Comparison of ENCODE assay signal across 9 mouse cellular contexts in genomic region chr7:16147643-16148042, GRCm38 (mm10). TPM values are rescaled to one million over a fixed set of nuclear protein-coding genes. Genes with fewer than 3 reads are reported as not detected.
DNase-seq lines count a peak whose midpoint lies in the region; ATAC-seq and TF ChIP-seq lines count a peak whose summit lies in the region.
"Had no signal": no experiment of that assay in that cellular context is flagged by ENCODE, and none has a peak within 500 bp of the region (broad histone marks: within the 10 kb centered on the region; RNA-seq: fewer than 3 reads in every experiment).

No protein-coding gene starts in this region.

- no peaks in the 10 kb centered on the region for H3K36me3 ChIP-seq in kidney, adult 2 months (ENCODE audit: control insufficient read depth, insufficient read depth, low read length)
- H3K36me3 ChIP-seq in kidney, embryonic 16.5 days (ENCODE audit: insufficient read depth, low read length): no peaks in the 10 kb centered on the region
- H3K36me3 ChIP-seq: hindbrain, embryonic 15.5 days had no signal

- peak; percentile 43 for DNase-seq in kidney, adult 2 months
- peak; percentile 42 for DNase-seq in MN1 (ENCODE audit: low spot score)
- DNase-seq in c-Kit-positive CD71-positive TER-119-positive erythroid progenitor cells, embryonic 14.5 days (ENCODE audit: low spot score): peak; percentile 39
- peak; percentile 29 for DNase-seq in lung, postnatal 25 days (ENCODE audit: low spot score)
- DNase-seq in urinary bladder, postnatal 36 days (ENCODE audit: low spot score in 2 of 2): peak; percentile 30 to 38
- DNase-seq in left cerebral cortex, adult 11 months (ENCODE audit: low spot score): no peak

- no peak overlapping the region for H3K27ac ChIP-seq in kidney, adult 2 months (ENCODE audit: insufficient read depth, low read depth, low read length)
- H3K27ac ChIP-seq in kidney, embryonic 16.5 days (ENCODE audit: low read length): no peak overlapping the region
- H3K27ac ChIP-seq: hindbrain, embryonic 15.5 days had no signal

- no peak for ATAC-seq in kidney, embryonic 16.5 days (ENCODE audit: low FRiP score, low TSS enrichment)
- ATAC-seq in hematopoietic stem cell, adult 5-6 weeks (replicated peaks in 1 of 2; ENCODE audit: insufficient read depth in 1 of 2, low FRiP score in 2 of 2, low TSS enrichment in 1 of 2, low read depth in 1 of 2, poor library complexity in 2 of 2, severe bottlenecking in 2 of 2): peak; percentile 49 to 55

- no peak for TF ChIP-seq POLR2A in kidney, adult 2 months (IDR thresholded peaks at IDR 0.05; ENCODE audit: low read depth, low read length)

- no peak overlapping the region for H3K4me2 ChIP-seq in kidney, embryonic 16.5 days (replicated peaks; ENCODE audit: low read depth, low read length)
- H3K4me2 ChIP-seq: hindbrain, embryonic 15.5 days had no signal

- H3K27me3 ChIP-seq in kidney, adult 2 months (replicated peaks; ENCODE audit: control insufficient read depth, insufficient read depth, low read length): no peaks in the 10 kb centered on the region
- H3K27me3 ChIP-seq in kidney, embryonic 16.5 days (ENCODE audit: insufficient read depth, low read length): no peaks in the 10 kb centered on the region
- H3K27me3 ChIP-seq: hindbrain, embryonic 15.5 days had no signal

- no peaks in the 10 kb centered on the region for H3K9me3 ChIP-seq in kidney, embryonic 16.5 days (ENCODE audit: low read length)
- H3K9me3 ChIP-seq: hindbrain, embryonic 15.5 days had no signal

- H3K4me1 ChIP-seq in kidney, adult 2 months (ENCODE audit: control insufficient read depth, insufficient read depth, low read length): no peaks in the 10 kb centered on the region
- H3K4me1 ChIP-seq in kidney, embryonic 16.5 days (ENCODE audit: insufficient read depth, low read length): no peaks in the 10 kb centered on the region

- no peak overlapping the region for H3K9ac ChIP-seq in kidney, embryonic 16.5 days (replicated peaks; ENCODE audit: low read length)
- H3K9ac ChIP-seq: hindbrain, embryonic 15.5 days had no signal

- H3K4me3 ChIP-seq in kidney, adult 2 months (ENCODE audit: insufficient read depth, low read depth, low read length): no peak overlapping the region
- no peak overlapping the region for H3K4me3 ChIP-seq in kidney, embryonic 16.5 days (ENCODE audit: low read length)
- H3K4me3 ChIP-seq: hindbrain, embryonic 15.5 days had no signal

- TF ChIP-seq CTCF in kidney, adult 2 months (conservative IDR thresholded peaks at IDR 0.05; ENCODE audit: insufficient read depth, insufficient read length, low read depth, low read length): no peak

- WGBS in kidney, adult 2 months: 12% methylated on average over 15 of the region's 15 CpGs
- WGBS in kidney, embryonic 16.5 days: 12% methylated on average over 15 of the region's 15 CpGs

RNA-seq across cellular contexts. Expression of gene Slc8a2, which starts 18.0 kb away (rescaled TPM):
- 0.33 and 0.38 TPM in 2 replicates for polyA plus RNA-seq in kidney, adult 2 months (2012; rRNA removed)
- polyA plus RNA-seq in kidney, embryonic 16.5 days (2015; fragmentation: Nextera tagmentation; extraction: Ambion mirVana): 0.12 and 0.17 TPM in 2 replicates
- total RNA-seq in hematopoietic stem cell, adult 5-6 weeks (2017): not detected in 2 replicates

RNA-seq across cellular contexts. Expression of gene Meis3, which starts 27.2 kb away (rescaled TPM):
- 3.8 and 6.6 TPM in 2 replicates for polyA plus RNA-seq in kidney, adult 2 months (2012; rRNA removed)
- 23.9 and 27.7 TPM in 2 replicates for polyA plus RNA-seq in kidney, embryonic 16.5 days (2015; fragmentation: Nextera tagmentation; extraction: Ambion mirVana)
- 1.6 and 3.4 TPM in 2 replicates for total RNA-seq in hematopoietic stem cell, adult 5-6 weeks (2017)

RNA-seq across cellular contexts. Expression of gene Kptn, which starts 27.9 kb away (rescaled TPM):
- polyA plus RNA-seq in kidney, adult 2 months (2012; rRNA removed): 28.7 and 32.5 TPM in 2 replicates
- 33.9 and 36.8 TPM in 2 replicates for polyA plus RNA-seq in kidney, embryonic 16.5 days (2015; fragmentation: Nextera tagmentation; extraction: Ambion mirVana)
- total RNA-seq in hematopoietic stem cell, adult 5-6 weeks (2017): 13.8 and 14.8 TPM in 2 replicates

RNA-seq across cellular contexts. Expression of gene Napa, which starts 49.4 kb away (rescaled TPM):
- 177 and 207 TPM in 2 replicates for polyA plus RNA-seq in kidney, adult 2 months (2012; rRNA removed)
- 215 and 220 TPM in 2 replicates for polyA plus RNA-seq in kidney, embryonic 16.5 days (2015; fragmentation: Nextera tagmentation; extraction: Ambion mirVana)
- total RNA-seq in hematopoietic stem cell, adult 5-6 weeks (2017): 44.4 and 53.9 TPM in 2 replicates
